Mouse (Mus musculus) gastrocnemius, adult 2 months (tissue): ENCODE measurements at regions not wholly inside any gene's neighbourhood (a gene's known extent, or its start where the extent isn't known, plus 50 kb on each side); places are given as distances from the start of the nearest gene placed in this dataset.

Source experiments
- DNase-seq: peaks from one replicate; pipeline ENCODE4 v3.0.0; 2022
- H3K27ac ChIP-seq: fragments of 200-600 bp; 2 replicates; pipeline ENCODE4 v1.8.1; 2022; ENCODE audit warnings: mild to moderate bottlenecking
- H3K4me3 ChIP-seq: fragments of 200-600 bp; 2 replicates; pipeline ENCODE4 v1.8.1; 2022; ENCODE audit warnings: mild to moderate bottlenecking, moderate library complexity
- CTCF ChIP-seq: fragments of 200-600 bp; IDR thresholded peaks from 2 replicates; pipeline ENCODE4 v1.8.1; 2022; ENCODE audit warnings: antibody characterized with exemption, mild to moderate bottlenecking, moderate library complexity
- intact Hi-C: fragments of 180-260 bp; cut with DNase I; formaldehyde crosslinking; loops from one replicate; pipeline ENCODE4 v1.15.1; 2025

- intact Hi-C loops: no loop called here
- DNase-seq: peak; percentile 18
- no peak overlapping the region for H3K27ac ChIP-seq
- peak; percentile 39 for TF ChIP-seq CTCF
- H3K4me3 ChIP-seq: no peak overlapping the region
These were observed 794.3 kb upstream of the Api5 start for GRCm38 (mm10) chr2:95232135-95232772.

- Histone ChIP-seq H3K4me3 (no peak overlapping the region), H3K27ac (no peak overlapping the region)
- intact Hi-C loops: no loop called here
- TF ChIP-seq CTCF: no peak
- no peak for DNase-seq
These were observed 793.8 kb upstream of the Api5 start for GRCm38 (mm10) chr2:95231739-95232134.

- no peak overlapping the region for H3K27ac ChIP-seq
- no peak overlapping the region for H3K4me3 ChIP-seq
- DNase-seq: no peak
- intact Hi-C loops: no loop called here
- TF ChIP-seq CTCF: no peak
These were observed 791.5 kb upstream of the Api5 start for GRCm38 (mm10) chr2:95229386-95229785.

GRCm38 (mm10) chr2:95210216-95210941, 772.4 kb upstream of the Api5 start:
- DNase-seq: no peak
- intact Hi-C loops: no loop called here
- TF ChIP-seq CTCF: no peak
- Histone ChIP-seq H3K27ac (no peak overlapping the region), H3K4me3 (no peak overlapping the region)
